Mouse (Mus musculus) C2C12 (cell line): Measurements from ENCODE around the gene Hoxd1. TPM values are rescaled to one million over a fixed set of nuclear protein-coding genes. Genes with fewer than 3 reads are reported as not detected.

Experiments used
- H3K27me3 ChIP-seq: one replicate; pipeline ENCODE4 v1.6.1; 2011; ENCODE audit not compliant: control insufficient read depth, insufficient read depth, insufficient read length
- H3K36me3 ChIP-seq: one replicate; pipeline ENCODE4 v1.6.1; 2011; ENCODE audit not compliant: control insufficient read depth, insufficient read depth
- H3K4me3 ChIP-seq: one replicate; pipeline ENCODE4 v1.5.1; 2011; ENCODE audit warnings: mild to moderate bottlenecking, control low read depth; ENCODE audit not compliant: poor library complexity, insufficient read depth, severe bottlenecking
- H3K79me2 ChIP-seq: one replicate; pipeline ENCODE4 v1.6.1; 2011; ENCODE audit not compliant: control insufficient read depth, insufficient read depth
- H3K79me3 ChIP-seq: one replicate; pipeline ENCODE4 v1.6.1; 2011; ENCODE audit warnings: low read depth, control low read depth
- H3ac ChIP-seq: one replicate; pipeline ENCODE3; 2011; ENCODE audit warnings: low read depth; ENCODE audit not compliant: control insufficient read depth, insufficient read length
- CEBPB ChIP-seq: IDR thresholded peaks from one replicate; pipeline ENCODE4 v1.6.1; 2011; ENCODE audit warnings: low read depth, mild to moderate bottlenecking, control low read depth, moderate library complexity
- CTCF ChIP-seq: IDR thresholded peaks from one replicate; pipeline ENCODE4 v1.5.1; 2011; ENCODE audit not compliant: control insufficient read depth, insufficient read depth, insufficient read length
- FOSL1 ChIP-seq: IDR thresholded peaks from one replicate; pipeline ENCODE4 v1.8.0; 2011; ENCODE audit warnings: mild to moderate bottlenecking, low read length; ENCODE audit not compliant: poor library complexity, insufficient read depth, severe bottlenecking
- MAX ChIP-seq: IDR thresholded peaks from one replicate; pipeline ENCODE4 v1.6.1; 2011; ENCODE audit warnings: mild to moderate bottlenecking, control low read depth
- MYOD1 ChIP-seq: IDR thresholded peaks from one replicate; pipeline ENCODE4 v1.6.1; 2011; ENCODE audit warnings: low read depth; ENCODE audit not compliant: control insufficient read depth, insufficient read length
- MYOG ChIP-seq: IDR thresholded peaks from one replicate; pipeline ENCODE4 v1.6.1; 2011; ENCODE audit not compliant: control insufficient read depth, insufficient read length; ENCODE audit errors: extremely low read depth
- USF1 ChIP-seq: IDR thresholded peaks from one replicate; pipeline ENCODE4 v1.6.1; 2011; ENCODE audit warnings: low read depth, mild to moderate bottlenecking, control low read depth, moderate library complexity
- long read RNA-seq, 2 experiments: library from polyadenylated mRNA; unstranded; transcript quantifications; one replicate each; pipeline ENCODE4 v2.0.0; 2019 to 2020
- polyA plus RNA-seq: library from polyadenylated mRNA; unstranded; fragments of >200 nt; fragmentation: generic; extraction: Trizol; gene quantifications from one replicate; pipeline ENCODE4 v1.2.1, GENCODE M21; 2012; ENCODE audit warnings: missing spikeins

Gene Hoxd1
- not detected for polyA plus RNA-seq
- long read RNA-seq, experiment 1 = 0 reads
- long read RNA-seq, experiment 2 = 0 reads

- H3K79me3 ChIP-seq = no peaks in the 10 kb centered on the region
- H3K4me3 ChIP-seq = no peak within 1 kb of the TSS
- H3K36me3 ChIP-seq = no peaks in the 10 kb centered on the region
- no peak within 1 kb of the TSS for H3ac ChIP-seq
- H3K79me2 ChIP-seq = no peaks in the 10 kb centered on the region
- no peak for TF ChIP-seq CEBPB
- no peak for TF ChIP-seq USF1
- no peak for TF ChIP-seq MYOD1
- TF ChIP-seq CTCF = no peak
- TF ChIP-seq MAX = no peak
- TF ChIP-seq FOSL1 = no peak
- no peak for TF ChIP-seq MYOG
- H3K27me3 ChIP-seq = peaks cover 4% of the 10 kb centered on the region
Measured at GRCm38 (mm10) chr2:74762522-74763244, at the start of gene Hoxd1. Gene Hoxd1, plus strand, starts transcription at chr2:74762980.

- Histone ChIP-seq H3K79me2 (no peaks in the 10 kb centered on the region), H3K27me3 (peaks cover 42% of the 10 kb centered on the region), H3ac (no peak overlapping the region), H3K79me3 (no peaks in the 10 kb centered on the region), H3K4me3 (no peak overlapping the region), H3K36me3 (no peaks in the 10 kb centered on the region)
- TF ChIP-seq MYOD1 = no peak
- TF ChIP-seq CTCF = no peak
- no peak for TF ChIP-seq MYOG
- TF ChIP-seq FOSL1 = no peak
- no peak for TF ChIP-seq MAX
- no peak for TF ChIP-seq USF1
- TF ChIP-seq CEBPB = no peak
Measured at GRCm38 (mm10) chr2:74713239-74714150, 49.3 kb upstream of the Hoxd1 start.

- no peak overlapping the region for H3ac ChIP-seq
- peaks cover 38% of the 10 kb centered on the region for H3K27me3 ChIP-seq
- H3K36me3 ChIP-seq = no peaks in the 10 kb centered on the region
- no peaks in the 10 kb centered on the region for H3K79me3 ChIP-seq
- H3K79me2 ChIP-seq = no peaks in the 10 kb centered on the region
- TF ChIP-seq CEBPB = no peak
- no peak overlapping the region for H3K4me3 ChIP-seq
Measured at GRCm38 (mm10) chr2:74714156-74714789, 48.5 kb upstream of the Hoxd1 start.

DNA sequence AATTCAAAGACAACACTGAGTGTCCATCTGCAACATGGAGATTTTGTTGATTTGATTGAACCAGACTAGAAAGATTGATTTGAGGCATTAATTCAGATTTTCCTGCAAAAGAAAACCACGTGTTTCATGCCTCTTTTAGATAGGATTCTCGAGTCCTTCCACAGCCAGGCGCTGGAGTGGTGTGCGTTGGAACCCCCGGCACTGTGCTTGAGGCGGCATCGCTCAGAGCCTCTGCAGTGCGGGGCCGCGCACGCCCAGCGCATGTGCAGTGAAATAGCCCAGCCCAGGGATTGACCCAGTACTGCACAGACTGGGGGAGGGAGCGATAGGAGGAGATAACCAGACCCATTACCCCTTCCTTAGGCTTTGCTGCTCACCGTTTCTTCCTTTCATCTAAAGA is 47.9 kb upstream of the Hoxd1 start:
- TF ChIP-seq FOSL1 (no peak), USF1 (no peak), MAX (no peak), CEBPB (no peak), MYOD1 (no peak), CTCF (no peak), MYOG (no peak)
- Histone ChIP-seq H3K27me3 (peaks cover 36% of the 10 kb centered on the region), H3K4me3 (no peak overlapping the region), H3K36me3 (no peaks in the 10 kb centered on the region), H3K79me2 (no peaks in the 10 kb centered on the region), H3ac (no peak overlapping the region), H3K79me3 (no peaks in the 10 kb centered on the region)

GRCm38 (mm10) chr2:74715504-74716241 is 47.1 kb upstream of the Hoxd1 start:
- Histone ChIP-seq H3K79me2 (no peaks in the 10 kb centered on the region), H3K4me3 (no peak overlapping the region), H3ac (no peak overlapping the region), H3K36me3 (no peaks in the 10 kb centered on the region), H3K79me3 (no peaks in the 10 kb centered on the region), H3K27me3 (peaks cover 36% of the 10 kb centered on the region)
- TF ChIP-seq MAX (no peak), FOSL1 (no peak), CTCF (peak; percentile 76), CEBPB (no peak), MYOD1 (no peak), USF1 (no peak), MYOG (no peak)
